Mouse (Mus musculus) spleen, postnatal 36 days (tissue): ENCODE results near the gene Iqsec2.

Experiments used
- DNase-seq, 2 experiments: peaks; one replicate each; pipeline ENCODE4 v3.0.0; 2022; ENCODE audit warnings: low spot score in 2 of 2, mixed read lengths in 1 of 2

Gene Iqsec2

DNA sequence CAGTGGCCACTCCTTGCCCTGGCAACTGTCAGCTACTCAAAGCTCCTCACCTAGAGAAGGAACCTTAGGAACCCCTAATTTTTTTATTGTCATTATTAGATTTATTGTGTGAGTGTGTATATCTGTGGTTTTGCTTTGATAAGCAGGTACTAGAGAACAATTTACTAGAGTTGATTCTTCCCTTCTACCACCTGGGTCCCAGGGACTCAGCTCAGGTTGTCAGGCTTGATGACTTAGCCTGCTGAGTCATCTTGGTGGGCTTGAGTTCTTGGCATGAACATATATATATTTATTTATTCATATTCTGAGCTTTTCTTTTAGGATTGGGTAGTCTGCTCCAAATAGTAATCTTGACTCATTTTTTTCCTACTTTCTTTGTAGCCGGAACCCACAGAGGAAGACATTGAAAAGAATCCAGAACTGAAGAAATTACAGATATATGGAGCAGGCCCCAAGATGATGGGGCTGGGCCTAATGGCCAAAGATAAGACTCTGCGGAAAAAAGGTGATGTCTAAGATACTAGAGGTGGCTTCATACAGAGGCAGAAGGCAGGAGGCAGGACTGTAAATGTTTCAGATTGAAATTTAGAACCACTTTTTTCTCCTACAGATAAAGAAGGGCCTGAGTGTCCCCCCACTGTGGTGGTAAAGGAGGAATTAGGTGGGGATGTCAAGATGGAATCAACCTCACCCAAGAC is 100.6 kb downstream of the Iqsec2 start:
- no peak for DNase-seq

DNA sequence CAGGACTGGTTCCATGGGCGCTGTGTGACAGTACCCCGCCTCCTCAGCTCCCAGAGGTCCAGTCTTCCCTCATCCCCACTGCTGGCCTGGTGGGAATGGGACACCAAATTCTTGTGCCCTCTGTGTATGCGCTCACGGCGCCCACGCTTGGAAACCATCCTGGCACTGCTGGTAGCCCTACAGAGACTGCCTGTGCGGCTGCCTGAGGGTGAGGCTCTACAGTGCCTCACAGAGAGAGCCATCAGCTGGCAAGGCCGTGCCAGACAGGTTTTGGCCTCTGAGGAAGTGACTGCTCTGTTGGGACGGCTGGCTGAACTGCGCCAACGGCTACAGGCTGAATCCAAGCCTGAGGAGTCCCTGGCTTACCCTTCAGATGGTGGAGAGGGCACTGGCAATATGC is 127.1 kb downstream of the Iqsec2 start:
- DNase-seq: no peak
